Mouse (Mus musculus) thymus, adult 2 months (tissue): ENCODE data around the gene Nhs. TPM values are rescaled to one million over a fixed set of nuclear protein-coding genes. Genes with fewer than 3 reads are reported as not detected.

Source experiments
- DNase-seq: peaks from one replicate; pipeline ENCODE4 v3.0.0; 2021
- H3K27ac ChIP-seq: fragments of 200-500 bp; 2 replicates; pipeline ENCODE4 v1.5.1; 2012; ENCODE audit warnings: low read length, control low read depth; ENCODE audit not compliant: control insufficient read depth, insufficient read depth
- H3K27me3 ChIP-seq: fragments of 200-500 bp; 2 replicates; pipeline ENCODE4 v1.6.1; 2012; ENCODE audit warnings: mild to moderate bottlenecking, low read length, moderate library complexity, mixed read lengths; ENCODE audit not compliant: control insufficient read depth, insufficient read depth
- H3K36me3 ChIP-seq: fragments of 200-500 bp; 2 replicates; pipeline ENCODE4 v1.6.1; 2012; ENCODE audit warnings: mild to moderate bottlenecking, low read length, moderate library complexity; ENCODE audit not compliant: control insufficient read depth, insufficient read depth
- H3K4me1 ChIP-seq: fragments of 200-500 bp; replicated peaks from 2 replicates; pipeline ENCODE4 v1.6.1; 2012; ENCODE audit warnings: low read length; ENCODE audit not compliant: control insufficient read depth, insufficient read depth
- H3K4me3 ChIP-seq: fragments of 200-500 bp; 2 replicates; pipeline ENCODE4 v1.5.1; 2012; ENCODE audit warnings: mild to moderate bottlenecking, low read length, control low read depth, moderate library complexity; ENCODE audit not compliant: control insufficient read depth, insufficient read depth
- CTCF ChIP-seq: fragments of 200-500 bp; IDR thresholded peaks from 2 replicates; pipeline ENCODE4 v1.5.1; 2012; ENCODE audit warnings: mild to moderate bottlenecking, control low read depth, low read length, moderate library complexity, borderline replicate concordance; ENCODE audit not compliant: control insufficient read depth, poor library complexity, insufficient read depth; ENCODE audit errors: extremely low read depth
- POLR2A ChIP-seq: fragments of 200-500 bp; IDR thresholded peaks from 2 replicates; pipeline ENCODE4 v1.6.1; 2012; ENCODE audit warnings: mild to moderate bottlenecking, low read length, control low read depth, moderate library complexity; ENCODE audit not compliant: control insufficient read depth, poor library complexity, insufficient read depth; ENCODE audit errors: extremely low read depth
- WGBS: fragments of 180-500 bp; shearing (Covaris S2); methylation state at CpG from one replicate; pipeline ENCODE4 v1.1.7; 2018; 5-methylcytosine and 5-hydroxymethylcytosine counted together
- polyA plus RNA-seq: library from polyadenylated mRNA; depleted of rRNA; stranded (reverse); fragments of >200 nt; gene quantifications from 2 replicates; pipeline ENCODE4 v1.2.3, GENCODE M21; 2012

Gene Nhs
- polyA plus RNA-seq, 1 experiment = 0.46 TPM

GRCm38 (mm10) chrX:161961756-161962155 is 197.8 kb downstream of the Nhs start:
- TF ChIP-seq POLR2A (no peak), CTCF (no peak)
- Histone ChIP-seq H3K4me1 (no peaks in the 10 kb centered on the region), H3K4me3 (no peak overlapping the region), H3K27ac (no peak overlapping the region), H3K36me3 (no peaks in the 10 kb centered on the region), H3K27me3 (no peaks in the 10 kb centered on the region)
- 78% methylated on average over 6 of the region's 6 CpGs for WGBS
- no peak for DNase-seq

GRCm38 (mm10) chrX:161961176-161961575 is 198.4 kb downstream of the Nhs start:
- Histone ChIP-seq H3K36me3 (no peaks in the 10 kb centered on the region), H3K27ac (no peak overlapping the region), H3K27me3 (no peaks in the 10 kb centered on the region), H3K4me3 (no peak overlapping the region), H3K4me1 (no peaks in the 10 kb centered on the region)
- WGBS = 90% methylated on average over 4 of the region's 4 CpGs
- no peak for DNase-seq
- TF ChIP-seq CTCF = no peak
- no peak for TF ChIP-seq POLR2A

DNA sequence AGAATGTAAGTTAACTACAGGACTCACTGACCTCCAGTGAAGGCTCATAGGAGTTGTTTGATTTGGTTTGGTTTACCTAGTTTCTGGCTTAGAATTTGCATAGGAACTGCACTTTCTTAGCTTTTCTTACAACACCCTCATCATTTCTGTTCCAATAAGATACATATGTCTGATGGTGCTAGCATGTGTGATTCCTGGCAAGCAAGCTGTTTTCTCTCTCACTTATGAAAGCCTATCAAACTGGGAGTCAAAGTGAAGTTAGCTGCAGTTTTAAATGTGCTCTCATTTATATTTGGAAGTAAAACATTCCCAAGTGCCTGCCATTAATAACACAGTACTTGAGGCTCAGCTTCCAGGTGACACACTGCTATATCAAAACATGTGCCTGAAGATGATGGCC is 207.2 kb downstream of the Nhs start:
- H3K27me3 ChIP-seq = no peaks in the 10 kb centered on the region
- no peak for TF ChIP-seq CTCF
- no peak for TF ChIP-seq POLR2A
- H3K27ac ChIP-seq = no peak overlapping the region
- no peaks in the 10 kb centered on the region for H3K4me1 ChIP-seq
- H3K36me3 ChIP-seq = no peaks in the 10 kb centered on the region
- DNase-seq = no peak
- H3K4me3 ChIP-seq = no peak overlapping the region

GRCm38 (mm10) chrX:161943098-161943680 is 216.3 kb downstream of the Nhs start:
- H3K4me3 ChIP-seq = no peak overlapping the region
- no peaks in the 10 kb centered on the region for H3K27me3 ChIP-seq
- H3K4me1 ChIP-seq = no peaks in the 10 kb centered on the region
- H3K36me3 ChIP-seq = no peaks in the 10 kb centered on the region
- DNase-seq = no peak
- TF ChIP-seq CTCF (no peak), POLR2A (no peak)
- H3K27ac ChIP-seq = no peak overlapping the region
- 88% methylated on average over 4 of the region's 4 CpGs for WGBS

DNA sequence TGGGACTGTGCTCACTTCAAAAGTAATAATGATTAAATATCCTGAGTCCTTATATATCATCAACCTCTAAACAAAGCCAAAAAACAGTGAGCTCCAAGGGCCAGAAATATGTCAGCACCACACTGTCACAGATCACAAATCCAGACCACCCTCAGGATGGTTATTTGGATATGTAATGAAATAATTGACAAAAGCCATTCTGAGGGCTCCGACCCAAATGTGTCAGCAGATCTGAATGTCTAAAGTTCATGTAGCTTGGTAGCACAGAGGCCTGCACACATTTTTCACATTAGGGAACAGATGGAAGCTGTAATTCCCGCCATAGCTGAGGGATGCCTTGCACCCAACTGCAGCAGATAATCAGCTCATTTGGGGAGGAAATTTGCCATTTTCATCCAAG is 218.8 kb downstream of the Nhs start:
- no peak for DNase-seq
- Histone ChIP-seq H3K27ac (no peak overlapping the region), H3K4me3 (no peak overlapping the region), H3K4me1 (no peaks in the 10 kb centered on the region), H3K36me3 (no peaks in the 10 kb centered on the region), H3K27me3 (no peaks in the 10 kb centered on the region)
- 91% methylated on average over 2 of the region's 2 CpGs for WGBS
- TF ChIP-seq POLR2A (no peak), CTCF (no peak)

DNA sequence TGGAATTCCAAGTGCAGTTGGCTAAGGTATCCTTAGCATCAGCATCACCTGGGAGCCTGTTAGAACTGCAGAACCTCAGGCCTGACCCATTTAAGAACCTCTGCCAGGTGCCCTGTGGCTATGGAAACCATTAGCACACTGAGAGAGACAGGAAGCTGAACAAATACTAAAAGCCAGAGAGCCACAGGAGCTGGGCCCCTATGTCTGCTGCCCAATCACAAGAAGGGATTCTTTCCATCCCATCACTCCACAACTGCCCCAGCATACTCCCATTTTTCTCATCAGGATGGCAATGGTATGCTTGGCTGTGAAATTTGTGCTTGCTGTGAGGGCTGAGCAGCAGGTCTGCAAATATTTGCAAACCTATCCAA is 232.9 kb downstream of the Nhs start:
- no peak for TF ChIP-seq POLR2A
- TF ChIP-seq CTCF = no peak
- H3K27me3 ChIP-seq = no peaks in the 10 kb centered on the region
- H3K27ac ChIP-seq = no peak overlapping the region
- no peak for DNase-seq
- H3K4me1 ChIP-seq = no peaks in the 10 kb centered on the region
- no peaks in the 10 kb centered on the region for H3K36me3 ChIP-seq
- no peak overlapping the region for H3K4me3 ChIP-seq
